ENCODE assay signal across 14 mouse cellular contexts in genomic region chr11:32481525-32481924, GRCm38 (mm10).
A peak's percentile ranks its signal among the peaks of the same experiment; 100 is the strongest.
DNase-seq lines count a peak whose midpoint lies in the region.
"Had no signal": no experiment of that assay in that cellular context is flagged by ENCODE, and none has a peak within 500 bp of the region (broad histone marks: within the 10 kb centered on the region; RNA-seq: fewer than 3 reads in every experiment).

No protein-coding gene starts in this region.

- DNase-seq in brain, adult 2 months (ENCODE audit: low read depth, low spot score): peak; percentile 85
- DNase-seq in cerebellum, adult 11-12 months: peak; percentile 63
- DNase-seq in cerebellum, adult 9-10 months: peak; percentile 84
- peak; percentile 31 to 49 for DNase-seq in cerebellum, postnatal 36 days
- no peak for DNase-seq in embryo, embryonic 10 days (ENCODE audit: low spot score)
- DNase-seq in c-Kit-positive CD71-positive TER-119-positive erythroid progenitor cells, embryonic 14.5 days (ENCODE audit: low spot score): no peak
- no peak for DNase-seq in thymus, adult 18-20 months
- DNase-seq: adrenal gland, adult 8-10 months; forebrain, postnatal 0 days; gastrocnemius, adult 2 months; gastrocnemius, postnatal 25 days; heart, postnatal 10 days; heart, postnatal 4 days; kidney, adult 8-10 months had no signal

Comparison
In these comparisons a context has a peak if more than half of its experiments do, and no peak if none do; other contexts are left out.
1. DNase-seq: peak in brain, adult 2 months (single experiment), cerebellum, adult 11-12 months (single experiment), cerebellum, adult 9-10 months (single experiment) and cerebellum, postnatal 36 days (2 of 2); none in embryo, embryonic 10 days (single experiment), c-Kit-positive CD71-positive TER-119-positive erythroid progenitor cells, embryonic 14.5 days (single experiment) and thymus, adult 18-20 months (0 of 2).